Mouse (Mus musculus): ENCODE measurements at regions not wholly inside any gene's neighbourhood (a gene's known extent, or its start where the extent isn't known, plus 50 kb on each side); places are given as distances from the start of the nearest gene placed in this dataset.

DNA sequence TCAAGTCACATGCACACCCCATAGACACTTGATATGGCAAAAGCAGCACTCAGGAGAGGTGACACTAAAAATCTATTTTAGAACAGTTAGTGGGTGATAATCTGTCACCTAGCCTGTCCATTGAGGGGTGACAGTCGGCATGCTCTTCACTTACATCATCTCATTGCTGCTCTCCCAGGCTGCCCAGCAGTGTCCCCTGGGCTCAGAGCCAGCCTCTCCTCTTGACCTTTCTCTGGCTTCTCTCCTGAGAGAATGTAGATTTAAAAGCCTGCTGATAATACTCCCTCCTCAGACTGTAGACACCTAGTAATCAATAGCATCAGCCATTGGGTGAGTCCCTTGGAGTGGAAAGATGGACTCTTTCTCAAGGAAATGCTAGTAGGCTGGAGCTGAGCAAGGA lies 70.7 kb upstream of the Sertad2 start:
- no peaks in the 10 kb centered on the region for H3K9me3 ChIP-seq (ENCODE audit: control insufficient read depth, low read length)
- WGBS: 74% methylated on average over 1 of the region's 1 CpGs
- no peak for DNase-seq (ENCODE audit: low spot score)
- no peak overlapping the region for H3K27ac ChIP-seq (replicated peaks)
- H3K36me3 ChIP-seq (ENCODE audit: control insufficient read depth, insufficient read depth, low read length): no peaks in the 10 kb centered on the region
- no peak overlapping the region for H3K4me2 ChIP-seq (replicated peaks; ENCODE audit: low read depth)
- H3K4me1 ChIP-seq (replicated peaks; ENCODE audit: control insufficient read depth, insufficient read depth): no peaks in the 10 kb centered on the region
- H3K4me3 ChIP-seq (ENCODE audit: low read depth, low read length): no peak overlapping the region
- H3K27me3 ChIP-seq (ENCODE audit: control insufficient read depth, insufficient read depth, low read length): no peaks in the 10 kb centered on the region
- ATAC-seq (ENCODE audit: low FRiP score, low TSS enrichment): no peak
- no peak for TF ChIP-seq EP300 (optimal IDR thresholded peaks at IDR 0.05)
- TF ChIP-seq CTCF (IDR thresholded peaks at IDR 0.05; ENCODE audit: low read depth): no peak
- H3K9ac ChIP-seq (ENCODE audit: low read length): no peak overlapping the region

DNA sequence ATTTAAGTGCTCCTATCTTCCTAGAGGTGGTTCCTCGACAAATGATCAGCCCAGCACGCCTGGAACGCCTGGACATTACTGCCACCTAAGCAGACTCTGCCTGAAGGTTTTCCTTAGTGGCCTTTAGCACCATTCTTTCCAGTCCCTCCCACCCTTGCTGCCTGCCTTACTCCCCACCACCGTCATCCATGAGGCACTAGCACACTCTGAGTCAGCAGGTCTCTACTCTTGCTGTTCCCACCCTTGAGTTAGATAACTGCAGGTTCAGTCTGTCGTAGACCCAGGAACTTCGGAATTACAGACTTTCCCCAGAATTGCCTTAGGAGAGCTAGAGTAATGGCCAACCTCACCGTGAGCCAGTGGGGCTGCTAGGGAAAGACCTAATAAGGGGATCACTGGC lies 67.4 kb upstream of the Sertad2 start:
- Histone ChIP-seq H3K4me2 (replicated peaks; ENCODE audit: low read depth) (no peak overlapping the region), H3K9ac (ENCODE audit: low read length) (no peak overlapping the region), H3K27ac (replicated peaks) (no peak overlapping the region), H3K9me3 (ENCODE audit: control insufficient read depth, low read length) (no peaks in the 10 kb centered on the region), H3K4me1 (replicated peaks; ENCODE audit: control insufficient read depth, insufficient read depth) (no peaks in the 10 kb centered on the region), H3K27me3 (ENCODE audit: control insufficient read depth, insufficient read depth, low read length) (no peaks in the 10 kb centered on the region), H3K4me3 (ENCODE audit: low read depth, low read length) (no peak overlapping the region), H3K36me3 (ENCODE audit: control insufficient read depth, insufficient read depth, low read length) (no peaks in the 10 kb centered on the region)
- TF ChIP-seq CTCF (IDR thresholded peaks at IDR 0.05; ENCODE audit: low read depth) (no peak), EP300 (optimal IDR thresholded peaks at IDR 0.05) (no peak)
- 82% methylated on average over 7 of the region's 7 CpGs for WGBS
- ATAC-seq (ENCODE audit: low FRiP score, low TSS enrichment) (peak; percentile 64), DNase-seq (ENCODE audit: low spot score) (peak; percentile 34)

DNA sequence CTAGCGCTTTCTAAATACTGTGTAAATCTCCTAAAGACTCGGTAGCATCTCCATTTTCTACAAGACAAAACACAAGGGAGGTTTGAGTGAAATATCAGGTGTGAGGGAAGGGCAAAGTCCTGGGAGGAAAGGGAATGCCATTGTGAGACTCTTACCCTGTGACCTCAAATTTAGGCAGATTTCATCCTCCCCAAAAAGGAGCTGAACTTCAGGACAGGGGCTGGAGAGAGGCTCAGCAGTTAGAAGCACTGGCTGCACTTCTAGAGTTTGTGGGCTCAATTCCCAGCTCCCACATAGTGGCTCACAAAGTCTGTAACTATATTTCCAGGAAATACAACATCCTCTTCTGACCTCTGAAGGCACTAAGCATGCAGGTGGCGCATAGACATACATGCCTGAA lies 66.6 kb upstream of the Sertad2 start:
- Histone ChIP-seq H3K4me2 (replicated peaks; ENCODE audit: low read depth) (no peak overlapping the region), H3K4me1 (replicated peaks; ENCODE audit: control insufficient read depth, insufficient read depth) (no peaks in the 10 kb centered on the region), H3K36me3 (ENCODE audit: control insufficient read depth, insufficient read depth, low read length) (no peaks in the 10 kb centered on the region), H3K9me3 (ENCODE audit: control insufficient read depth, low read length) (no peaks in the 10 kb centered on the region), H3K27ac (replicated peaks) (no peak overlapping the region), H3K27me3 (ENCODE audit: control insufficient read depth, insufficient read depth, low read length) (no peaks in the 10 kb centered on the region), H3K4me3 (ENCODE audit: low read depth, low read length) (no peak overlapping the region), H3K9ac (ENCODE audit: low read length) (no peak overlapping the region)
- no peak for DNase-seq (ENCODE audit: low spot score)
- TF ChIP-seq CTCF (IDR thresholded peaks at IDR 0.05; ENCODE audit: low read depth) (no peak), EP300 (optimal IDR thresholded peaks at IDR 0.05) (no peak)
- WGBS: 90% methylated on average over 3 of the region's 3 CpGs
- no peak for ATAC-seq (ENCODE audit: low FRiP score, low TSS enrichment)

DNA sequence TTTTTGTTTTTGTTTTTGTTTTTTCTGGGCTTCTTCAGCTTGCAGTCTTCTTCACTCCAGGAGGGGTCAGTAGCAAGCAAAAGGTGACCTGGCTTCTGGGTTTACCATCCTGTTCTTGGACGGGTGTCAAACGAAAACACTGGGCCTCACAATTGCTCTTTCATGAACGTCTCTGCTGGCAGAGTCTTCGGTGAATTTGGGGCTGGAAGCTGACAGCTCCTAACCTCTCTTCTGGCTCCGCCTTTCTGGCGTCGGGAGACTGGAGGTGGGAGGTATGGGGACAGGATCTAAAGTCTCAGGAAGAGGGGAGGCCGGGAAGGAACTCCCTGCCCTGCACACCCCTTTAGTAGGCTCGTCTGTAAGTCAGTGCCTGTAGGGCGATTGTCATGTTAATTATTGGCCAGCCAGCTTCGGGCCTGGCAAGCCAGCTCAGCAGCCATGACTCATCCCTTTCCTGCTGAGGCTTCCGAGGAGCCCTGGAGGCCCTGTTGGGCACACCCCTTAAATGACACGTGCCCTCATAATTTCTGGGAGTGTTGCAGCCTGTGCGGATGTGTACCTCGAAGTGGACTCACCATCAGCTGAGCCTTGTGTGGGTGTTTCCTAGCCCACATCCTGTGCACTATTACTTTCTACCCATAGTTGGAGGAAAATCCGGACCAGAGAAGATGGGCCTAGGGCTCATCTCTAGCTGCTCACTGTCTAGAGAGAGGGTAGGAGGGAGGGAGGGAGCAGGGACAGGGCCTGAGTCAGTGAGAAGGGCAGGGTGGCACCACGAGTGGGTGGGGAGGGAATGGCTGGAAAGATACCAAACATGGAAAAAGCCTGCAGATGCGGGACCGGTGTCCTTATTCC lies 65.6 kb upstream of the Sertad2 start:
- DNase-seq (ENCODE audit: low spot score) (peak; percentile 81), ATAC-seq (ENCODE audit: low FRiP score, low TSS enrichment) (peak; percentile 98)
- Histone ChIP-seq H3K4me3 (ENCODE audit: low read depth, low read length) (peak overlapping the region; percentile 17), H3K36me3 (ENCODE audit: control insufficient read depth, insufficient read depth, low read length) (no peaks in the 10 kb centered on the region), H3K27ac (replicated peaks) (peak overlapping the region; percentile 86), H3K9ac (ENCODE audit: low read length) (peak overlapping the region; percentile 43; the same call in 1 of the 2 replicates), H3K27me3 (ENCODE audit: control insufficient read depth, insufficient read depth, low read length) (no peaks in the 10 kb centered on the region), H3K4me2 (replicated peaks; ENCODE audit: low read depth) (peak overlapping the region; percentile 50), H3K9me3 (ENCODE audit: control insufficient read depth, low read length) (no peaks in the 10 kb centered on the region), H3K4me1 (replicated peaks; ENCODE audit: control insufficient read depth, insufficient read depth) (no peaks in the 10 kb centered on the region)
- TF ChIP-seq CTCF (IDR thresholded peaks at IDR 0.05; ENCODE audit: low read depth) (peak; percentile 61), EP300 (optimal IDR thresholded peaks at IDR 0.05) (no peak)
- 17% methylated on average over 19 of the region's 19 CpGs for WGBS

GRCm38 (mm10) chr11:20480632-20481031 lies 62.4 kb upstream of the Sertad2 start:
- 98% methylated on average over 3 of the region's 3 CpGs for WGBS

DNA sequence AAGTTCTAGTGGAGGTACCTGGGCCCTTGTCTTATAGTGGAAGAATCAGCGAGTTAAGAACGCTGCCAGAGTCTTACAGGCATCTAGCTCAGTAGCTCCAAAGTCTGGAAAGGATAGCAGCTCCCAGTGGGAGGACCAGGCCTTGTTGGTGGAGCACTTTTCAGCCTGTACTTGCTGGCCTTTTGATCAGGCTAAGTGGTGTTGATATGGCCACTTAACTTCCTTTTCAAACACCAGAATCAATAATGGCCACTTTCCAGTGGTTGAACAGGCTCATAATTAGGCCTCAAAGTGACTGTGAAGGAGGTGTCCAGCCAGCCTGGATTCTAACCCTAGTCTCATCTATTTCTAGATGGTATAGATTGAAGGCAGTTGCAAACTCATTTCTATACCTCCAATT lies 57.7 kb upstream of the Sertad2 start:
- Histone ChIP-seq H3K4me2 (replicated peaks; ENCODE audit: low read depth) (no peak overlapping the region), H3K27me3 (ENCODE audit: control insufficient read depth, insufficient read depth, low read length) (no peaks in the 10 kb centered on the region), H3K9me3 (ENCODE audit: control insufficient read depth, low read length) (no peaks in the 10 kb centered on the region), H3K4me1 (replicated peaks; ENCODE audit: control insufficient read depth, insufficient read depth) (no peaks in the 10 kb centered on the region), H3K9ac (ENCODE audit: low read length) (no peak overlapping the region), H3K4me3 (ENCODE audit: low read depth, low read length) (no peak overlapping the region), H3K36me3 (ENCODE audit: control insufficient read depth, insufficient read depth, low read length) (no peaks in the 10 kb centered on the region), H3K27ac (replicated peaks) (no peak overlapping the region)
- WGBS: 93% methylated on average over 2 of the region's 2 CpGs
- DNase-seq (ENCODE audit: low spot score): no peak
- no peak for ATAC-seq (ENCODE audit: low FRiP score, low TSS enrichment)
- no peak for TF ChIP-seq EP300 (optimal IDR thresholded peaks at IDR 0.05)
- no peak for TF ChIP-seq CTCF (IDR thresholded peaks at IDR 0.05; ENCODE audit: low read depth)

More at GRCm38 (mm10) chr11:20480632-20481031, 62.4 kb upstream of the Sertad2 start:
- TF ChIP-seq EP300 (optimal IDR thresholded peaks at IDR 0.05): no peak
- no peak for TF ChIP-seq CTCF (IDR thresholded peaks at IDR 0.05; ENCODE audit: low read depth)
- no peak for DNase-seq (ENCODE audit: low spot score)
- Histone ChIP-seq H3K4me3 (ENCODE audit: low read depth, low read length) (no peak overlapping the region), H3K36me3 (ENCODE audit: control insufficient read depth, insufficient read depth, low read length) (no peaks in the 10 kb centered on the region), H3K4me2 (replicated peaks; ENCODE audit: low read depth) (no peak overlapping the region), H3K9ac (ENCODE audit: low read length) (no peak overlapping the region), H3K4me1 (replicated peaks; ENCODE audit: control insufficient read depth, insufficient read depth) (no peaks in the 10 kb centered on the region), H3K9me3 (ENCODE audit: control insufficient read depth, low read length) (no peaks in the 10 kb centered on the region), H3K27ac (replicated peaks) (no peak overlapping the region), H3K27me3 (ENCODE audit: control insufficient read depth, insufficient read depth, low read length) (no peaks in the 10 kb centered on the region)
- ATAC-seq (ENCODE audit: low FRiP score, low TSS enrichment): no peak
